Mouse (Mus musculus) liver, embryonic 16.5 days (tissue): ENCODE results near the gene Gpatch3. TPM values are rescaled to one million over a fixed set of nuclear protein-coding genes. Genes with fewer than 3 reads are reported as not detected.

Experiments
- ATAC-seq: fragments of 200-750 bp; cut with Nextera tagmentation; 2 replicates; pipeline ENCODE4 v1.8.0; 2017; ENCODE audit warnings: low read depth, mild to moderate bottlenecking, moderate number of reproducible peaks, moderate library complexity
- H3K27ac ChIP-seq: fragments of 300-500 bp; sonication (generic); 2 replicates; pipeline ENCODE4 v1.5.1; 2014; ENCODE audit warnings: mild to moderate bottlenecking, low read length
- H3K27me3 ChIP-seq: fragments of 300-500 bp; sonication (generic); 2 replicates; pipeline ENCODE4 v1.6.1; 2014; ENCODE audit warnings: low read depth, low read length, mixed read lengths; ENCODE audit not compliant: control insufficient read depth, insufficient read depth
- H3K36me3 ChIP-seq: fragments of 300-500 bp; sonication (generic); 2 replicates; pipeline ENCODE4 v1.6.1; 2014; ENCODE audit warnings: mild to moderate bottlenecking; ENCODE audit not compliant: control insufficient read depth, insufficient read depth
- H3K4me1 ChIP-seq: fragments of 300-500 bp; sonication (generic); 2 replicates; pipeline ENCODE4 v1.6.1; 2014; ENCODE audit warnings: low read depth, low read length, mixed read lengths; ENCODE audit not compliant: control insufficient read depth
- H3K4me2 ChIP-seq: fragments of 300-500 bp; sonication (generic); 2 replicates; pipeline ENCODE4 v1.6.1; 2014; ENCODE audit warnings: low read depth, low read length, mixed read lengths
- H3K4me3 ChIP-seq: fragments of 300-500 bp; sonication (generic); 2 replicates; pipeline ENCODE4 v1.5.1; 2014; ENCODE audit warnings: low read depth, mild to moderate bottlenecking, low read length
- H3K9ac ChIP-seq: fragments of 300-500 bp; sonication (generic); 2 replicates; pipeline ENCODE4 v1.6.1; 2014; ENCODE audit warnings: low read depth, low read length
- H3K9me3 ChIP-seq: fragments of 300-500 bp; sonication (generic); replicated peaks from 2 replicates; pipeline ENCODE4 v1.6.1; 2016; ENCODE audit warnings: low read length; ENCODE audit not compliant: control insufficient read depth
- whole genome bisulfite sequencing: fragments of 180-500 bp; shearing (Covaris S2); extraction: QIAGEN DNeasy Blood & Tissue Kit; methylation state at CpG from one replicate; pipeline ENCODE4 v1.1.7; 2014; ENCODE audit not compliant: insufficient replicate concordance; 5-methylcytosine and 5-hydroxymethylcytosine counted together
- polyA plus RNA-seq: library from polyadenylated mRNA; unstranded; fragments of >200 nt; fragmentation: Nextera tagmentation; extraction: Ambion mirVana; gene quantifications from 2 replicates; pipeline ENCODE4 v1.2.1, GENCODE M21; 2015

The Gpatch3 gene
- polyA plus RNA-seq, 1 experiment from 2014 or later = 2.9 TPM

DNA sequence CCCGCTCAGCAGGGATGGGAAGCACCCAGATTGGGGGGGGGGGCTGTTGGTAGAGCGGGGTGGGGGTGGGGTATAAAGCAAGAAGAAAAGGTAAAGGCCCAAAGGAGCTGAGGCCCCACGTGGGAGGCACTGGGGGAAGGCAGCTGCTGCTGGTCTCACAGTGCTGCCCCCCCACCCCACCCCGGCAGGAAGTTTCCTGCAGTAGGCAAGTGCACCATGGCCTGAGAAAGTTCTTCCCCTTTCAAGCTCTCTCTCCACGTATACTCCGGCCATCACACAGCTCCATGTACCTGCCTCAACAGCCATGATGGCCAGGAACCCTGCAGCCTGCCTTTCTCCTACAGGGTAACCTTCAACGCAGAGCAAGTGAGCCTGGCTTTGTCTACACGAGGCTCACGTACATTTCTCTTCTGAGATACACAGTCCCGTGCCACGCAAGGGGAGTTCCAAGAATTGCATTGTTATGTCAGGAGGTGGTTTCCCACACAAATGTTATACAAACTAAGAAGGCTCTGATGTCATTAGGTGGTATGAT lies 47.7 kb downstream of the Gpatch3 start:
- no peak for ATAC-seq
- H3K9ac ChIP-seq = no peak overlapping the region

DNA sequence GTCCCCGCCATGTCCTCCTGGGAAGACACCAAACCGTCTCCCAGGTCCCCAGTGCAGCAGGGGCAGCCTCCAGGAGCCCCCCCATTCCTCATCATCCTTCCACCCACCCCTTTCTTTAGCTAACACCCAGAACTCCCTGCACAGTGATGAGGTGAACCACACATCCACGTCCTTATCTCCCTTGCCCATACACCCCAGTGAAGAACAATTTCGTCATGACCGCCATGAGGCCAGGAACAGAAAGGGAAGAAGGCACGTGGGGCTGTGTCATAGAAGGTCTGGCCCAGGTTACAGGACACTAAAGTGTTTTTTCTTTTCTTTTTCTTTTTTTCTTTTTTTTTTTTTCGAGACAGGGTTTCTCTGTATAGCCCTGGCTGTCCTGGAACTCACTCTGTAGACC lies 50.3 kb downstream of the Gpatch3 start:
- H3K9ac ChIP-seq = no peak overlapping the region
- no peak overlapping the region for H3K4me2 ChIP-seq
- H3K27ac ChIP-seq = no peak overlapping the region
- peaks cover 26% of the 10 kb centered on the region for H3K4me1 ChIP-seq
- H3K36me3 ChIP-seq = no peaks in the 10 kb centered on the region
- H3K9me3 ChIP-seq = no peaks in the 10 kb centered on the region
- H3K4me3 ChIP-seq = no peak overlapping the region
- 21% methylated on average over 7 of the region's 7 CpGs for WGBS
- no peaks in the 10 kb centered on the region for H3K27me3 ChIP-seq
- ATAC-seq = peak; percentile 76

More for the DNA sequence above, 47.7 kb downstream of the Gpatch3 start:
- 49% methylated on average over 11 of the region's 11 CpGs for WGBS
- Histone ChIP-seq H3K36me3 (no peaks in the 10 kb centered on the region), H3K27ac (no peak overlapping the region), H3K4me2 (no peak overlapping the region), H3K4me1 (peaks cover 30% of the 10 kb centered on the region), H3K4me3 (no peak overlapping the region), H3K27me3 (no peaks in the 10 kb centered on the region), H3K9me3 (no peaks in the 10 kb centered on the region)

DNA sequence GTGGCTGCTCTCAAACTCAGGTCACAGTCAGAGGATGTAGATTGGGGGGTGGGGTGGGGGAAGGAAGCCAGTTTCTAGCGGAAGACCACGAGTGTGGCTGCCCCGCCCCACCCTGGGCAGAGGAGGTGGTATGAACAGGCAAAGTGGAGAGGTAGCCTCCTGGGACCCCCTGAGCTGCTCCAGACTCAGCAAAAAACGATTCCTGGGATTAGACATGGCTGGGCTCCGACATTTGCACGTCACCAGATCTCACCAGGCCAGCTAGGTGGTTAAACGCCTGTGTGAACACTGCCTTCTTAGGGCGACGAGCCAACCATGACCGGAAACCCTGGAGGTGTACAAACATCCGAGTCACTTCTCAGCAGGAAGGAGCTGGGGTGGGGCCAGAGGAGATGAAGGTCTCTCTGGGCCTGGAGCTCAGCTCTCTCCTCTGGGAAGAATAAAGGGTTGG lies 51.1 kb downstream of the Gpatch3 start:
- no peak overlapping the region for H3K4me3 ChIP-seq
- no peak overlapping the region for H3K4me2 ChIP-seq
- H3K4me1 ChIP-seq = peaks cover 25% of the 10 kb centered on the region
- H3K27ac ChIP-seq = peak overlapping the region; percentile 43
- no peak overlapping the region for H3K9ac ChIP-seq
- ATAC-seq = peak; percentile 56
- no peaks in the 10 kb centered on the region for H3K36me3 ChIP-seq
- 24% methylated on average over 11 of the region's 11 CpGs for WGBS
- H3K27me3 ChIP-seq = no peaks in the 10 kb centered on the region
- no peaks in the 10 kb centered on the region for H3K9me3 ChIP-seq

DNA sequence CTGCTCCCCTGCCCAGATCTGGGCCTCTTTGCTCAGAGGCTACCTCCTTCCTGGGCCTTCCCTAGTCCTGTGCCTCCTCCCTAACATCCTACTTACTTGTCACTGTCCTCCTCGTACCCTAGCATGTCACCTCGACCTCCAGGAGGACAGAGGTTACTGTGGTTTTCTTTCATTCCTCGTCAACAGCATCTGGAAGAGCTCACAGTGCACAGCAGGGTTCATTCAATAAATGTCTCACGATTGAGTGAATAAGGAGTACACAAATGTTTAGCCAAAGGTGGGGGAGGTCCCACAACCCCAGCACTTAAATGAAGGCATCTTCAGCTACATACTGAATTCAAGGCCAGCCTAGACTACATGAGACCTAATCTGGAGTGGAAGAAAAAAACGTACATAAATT lies 51.7 kb downstream of the Gpatch3 start:
- Histone ChIP-seq H3K36me3 (no peaks in the 10 kb centered on the region), H3K27ac (peak overlapping the region; percentile 43), H3K4me1 (peaks cover 28% of the 10 kb centered on the region), H3K9ac (no peak overlapping the region), H3K9me3 (no peaks in the 10 kb centered on the region), H3K27me3 (no peaks in the 10 kb centered on the region), H3K4me2 (no peak overlapping the region), H3K4me3 (no peak overlapping the region)
- ATAC-seq = no peak
- 41% methylated on average over 5 of the region's 5 CpGs for WGBS

DNA sequence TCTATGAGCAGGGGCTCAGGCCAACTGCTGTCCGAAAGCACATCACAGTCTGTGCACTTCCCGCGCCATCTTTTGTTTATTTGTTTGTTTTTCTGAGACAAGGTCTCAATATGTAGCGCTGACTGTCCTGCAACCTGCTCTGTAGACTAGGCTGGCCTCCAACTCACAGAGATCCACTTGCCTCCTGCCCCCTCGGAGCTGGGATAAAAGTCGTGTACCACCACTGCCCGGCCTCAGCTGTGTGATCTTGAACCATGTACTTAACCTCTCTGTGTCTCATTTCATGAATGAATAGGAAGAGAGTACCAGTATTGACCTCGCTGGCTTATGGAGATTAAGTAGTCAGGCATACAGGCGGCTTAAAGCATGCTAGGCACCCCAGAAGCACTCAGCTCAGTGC lies 52.1 kb downstream of the Gpatch3 start:
- H3K4me3 ChIP-seq = no peak overlapping the region
- peaks cover 31% of the 10 kb centered on the region for H3K4me1 ChIP-seq
- H3K27ac ChIP-seq = no peak overlapping the region
- no peak overlapping the region for H3K9ac ChIP-seq
- H3K36me3 ChIP-seq = no peaks in the 10 kb centered on the region
- 80% methylated on average over 9 of the region's 9 CpGs for WGBS
- no peak for ATAC-seq
- H3K9me3 ChIP-seq = no peaks in the 10 kb centered on the region
- no peaks in the 10 kb centered on the region for H3K27me3 ChIP-seq
- no peak overlapping the region for H3K4me2 ChIP-seq

DNA sequence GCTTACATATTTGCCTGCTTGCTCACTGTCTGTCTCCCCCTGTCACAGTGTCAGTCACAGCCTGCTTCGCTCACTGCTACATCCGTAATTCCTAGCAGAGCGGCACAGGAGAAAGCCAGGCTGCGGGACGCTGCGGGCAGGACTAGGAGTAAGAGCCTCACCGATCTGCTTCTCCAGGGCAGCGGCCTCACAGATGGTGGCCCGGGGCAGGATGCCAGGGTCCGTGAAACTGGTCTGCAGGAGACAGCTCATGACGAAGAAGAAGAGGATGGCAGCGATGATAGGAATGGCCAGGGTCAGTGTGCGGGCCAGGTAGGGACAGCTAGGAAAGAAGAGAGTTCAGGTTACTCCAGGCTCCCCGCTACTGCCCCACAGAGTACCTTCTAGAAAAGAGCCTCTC lies 52.5 kb downstream of the Gpatch3 start:
- WGBS = 92% methylated on average over 14 of the region's 14 CpGs
- H3K27me3 ChIP-seq = no peaks in the 10 kb centered on the region
- no peak overlapping the region for H3K4me2 ChIP-seq
- H3K36me3 ChIP-seq = no peaks in the 10 kb centered on the region
- no peaks in the 10 kb centered on the region for H3K9me3 ChIP-seq
- no peak overlapping the region for H3K9ac ChIP-seq
- no peak overlapping the region for H3K4me3 ChIP-seq
- ATAC-seq = no peak
- H3K4me1 ChIP-seq = peaks cover 30% of the 10 kb centered on the region
- no peak overlapping the region for H3K27ac ChIP-seq

DNA sequence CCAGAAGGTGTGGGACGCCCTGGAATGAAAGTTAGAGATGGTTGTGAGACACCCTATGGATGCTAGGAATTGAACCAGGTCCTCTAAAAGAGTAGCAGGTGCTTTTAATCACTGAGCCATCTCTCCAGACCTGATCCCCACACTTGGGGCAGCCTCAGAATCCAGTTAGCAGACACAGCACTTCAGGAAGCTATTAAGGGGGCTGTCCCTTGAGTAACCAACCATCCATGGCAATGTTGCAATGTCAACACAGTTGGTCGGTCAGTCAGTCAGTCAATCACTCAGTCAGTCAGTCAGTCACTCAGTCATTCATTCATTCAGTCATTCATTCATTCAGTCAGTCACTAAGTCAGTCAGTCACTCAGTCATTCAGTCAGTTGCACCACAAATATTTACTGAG lies 54.0 kb downstream of the Gpatch3 start:
- Histone ChIP-seq H3K9ac (no peak overlapping the region), H3K4me3 (no peak overlapping the region), H3K27ac (no peak overlapping the region), H3K4me2 (no peak overlapping the region), H3K27me3 (no peaks in the 10 kb centered on the region), H3K36me3 (no peaks in the 10 kb centered on the region), H3K9me3 (no peaks in the 10 kb centered on the region), H3K4me1 (peaks cover 38% of the 10 kb centered on the region)
- no peak for ATAC-seq
- WGBS = 70% methylated on average over 2 of the region's 2 CpGs

DNA sequence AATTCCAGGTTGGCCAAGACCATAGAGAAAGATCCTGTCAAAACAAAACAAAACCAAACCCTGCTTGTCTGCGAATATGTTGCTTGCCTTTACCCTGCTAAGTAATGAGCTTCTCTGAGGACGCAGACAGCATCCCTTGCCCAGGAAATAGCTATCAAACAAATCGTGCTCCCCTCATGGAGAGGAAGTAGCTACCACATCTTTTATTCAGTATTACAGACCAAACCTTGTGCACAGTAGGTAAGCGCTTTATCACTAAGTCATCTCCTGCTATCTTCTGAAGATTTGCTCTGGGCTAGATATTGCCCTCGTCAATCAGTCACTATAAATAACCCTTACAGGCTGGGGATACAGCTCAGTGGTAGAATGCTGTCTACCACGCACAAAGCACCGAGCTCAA lies 54.6 kb downstream of the Gpatch3 start:
- Histone ChIP-seq H3K4me3 (no peak overlapping the region), H3K4me1 (peaks cover 42% of the 10 kb centered on the region), H3K27me3 (no peaks in the 10 kb centered on the region), H3K9ac (no peak overlapping the region), H3K27ac (no peak overlapping the region), H3K9me3 (no peaks in the 10 kb centered on the region), H3K36me3 (no peaks in the 10 kb centered on the region), H3K4me2 (no peak overlapping the region)
- no peak for ATAC-seq
- 54% methylated on average over 7 of the region's 7 CpGs for WGBS

DNA sequence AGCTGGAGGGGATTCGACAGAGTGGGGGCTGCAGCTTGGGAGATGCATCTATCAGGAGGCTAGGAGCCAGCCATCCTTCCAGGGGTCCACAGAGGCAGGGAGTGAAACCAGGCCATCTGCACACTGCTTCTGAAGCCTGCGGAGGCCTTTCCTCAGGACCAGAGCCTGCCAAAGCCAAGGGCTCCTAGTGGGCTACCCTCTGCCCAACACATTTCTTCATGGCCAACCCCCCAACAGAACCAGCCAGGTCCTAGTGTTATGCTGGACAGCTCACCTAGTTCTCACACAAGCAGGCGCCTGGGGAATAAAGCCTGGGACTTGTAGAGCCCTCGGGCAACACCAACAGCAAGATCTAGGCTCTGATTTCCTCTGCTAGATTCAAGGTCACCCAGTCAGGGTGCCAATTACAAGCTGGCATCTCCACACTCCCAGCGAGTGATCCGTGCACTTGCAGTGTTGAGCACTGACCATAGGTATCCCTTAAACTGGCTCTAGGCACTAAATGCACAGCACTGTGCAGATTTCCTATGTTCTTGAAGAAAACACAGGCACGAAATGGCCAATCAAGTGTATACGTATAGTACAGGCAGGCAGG lies 55.9 kb downstream of the Gpatch3 start:
- no peaks in the 10 kb centered on the region for H3K27me3 ChIP-seq
- H3K9ac ChIP-seq = no peak overlapping the region
- H3K27ac ChIP-seq = 0 out of 2 replicates have a peak overlapping the region, but pooled peaks have one; percentile 11
- no peak overlapping the region for H3K4me2 ChIP-seq
- WGBS = 73% methylated on average over 8 of the region's 8 CpGs
- no peak overlapping the region for H3K4me3 ChIP-seq
- H3K36me3 ChIP-seq = no peaks in the 10 kb centered on the region
- no peak for ATAC-seq
- no peaks in the 10 kb centered on the region for H3K9me3 ChIP-seq
- H3K4me1 ChIP-seq = peaks cover 30% of the 10 kb centered on the region
